Mouse (Mus musculus): ENCODE results near the gene BC004004. TPM values are rescaled to one million over a fixed set of nuclear protein-coding genes. Genes with fewer than 3 reads are reported as not detected.
A peak's percentile ranks its signal among the peaks of the same experiment; 100 is the strongest.

BC004004 gene
- polyA plus RNA-seq, 1 experiment from 2014 or later = 54.2 TPM

DNA sequence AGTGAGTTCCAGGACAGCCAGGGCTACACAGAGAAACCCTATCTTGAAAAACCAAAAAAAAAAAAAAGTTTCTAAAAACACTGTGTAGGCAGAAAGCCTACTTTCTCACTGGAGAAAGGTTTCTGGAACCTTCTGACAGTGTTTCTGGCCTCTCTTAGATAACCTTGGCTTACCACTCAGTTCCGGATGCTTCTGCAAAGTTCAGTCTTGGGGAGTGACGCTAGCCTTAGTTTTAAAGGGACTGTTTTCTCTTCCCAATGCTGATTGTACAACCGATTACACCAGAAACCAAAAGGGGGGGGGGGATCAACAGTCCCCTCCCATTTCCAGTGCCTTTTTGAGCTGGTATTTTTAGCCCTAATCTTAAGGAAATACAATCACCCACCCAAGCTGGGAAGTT lies 55.0 kb downstream of the BC004004 start:
- H3K9ac ChIP-seq = no peak overlapping the region
- H3K9me3 ChIP-seq (replicated peaks) = no peaks in the 10 kb centered on the region
- no peak overlapping the region for H3K4me2 ChIP-seq
- peaks cover 64% of the 10 kb centered on the region for H3K27me3 ChIP-seq
- no peak overlapping the region for H3K27ac ChIP-seq
- WGBS (ENCODE audit: insufficient replicate concordance) = 39% methylated on average over 3 of the region's 3 CpGs
- DNase-seq (no peak), ATAC-seq (ENCODE audit: low read depth) (no peak)
- H3K4me1 ChIP-seq (replicated peaks) = peaks cover 31% of the 10 kb centered on the region
- H3K4me3 ChIP-seq (replicated peaks) = no peak overlapping the region
- no peaks in the 10 kb centered on the region for H3K36me3 ChIP-seq

DNA sequence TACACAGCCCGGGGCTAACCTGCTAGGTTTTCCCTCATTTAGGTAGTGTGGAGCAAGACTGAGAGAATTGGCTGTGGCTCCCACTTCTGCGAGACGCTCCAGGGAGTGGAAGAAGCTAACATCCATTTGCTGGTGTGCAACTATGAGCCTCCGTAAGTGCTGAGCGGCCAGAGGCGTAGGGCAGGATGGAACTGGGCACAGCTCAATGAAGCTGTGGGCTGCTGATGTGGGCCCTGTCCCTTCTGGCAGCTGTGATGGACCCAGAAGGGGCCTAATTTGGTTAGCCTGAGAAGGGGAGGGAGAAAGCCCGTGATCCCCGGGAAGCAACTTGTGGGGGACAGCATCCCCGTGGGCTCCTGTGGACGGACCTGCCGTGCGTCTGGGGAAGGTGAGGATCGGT lies 57.2 kb downstream of the BC004004 start:
- no peak overlapping the region for H3K4me2 ChIP-seq

DNA sequence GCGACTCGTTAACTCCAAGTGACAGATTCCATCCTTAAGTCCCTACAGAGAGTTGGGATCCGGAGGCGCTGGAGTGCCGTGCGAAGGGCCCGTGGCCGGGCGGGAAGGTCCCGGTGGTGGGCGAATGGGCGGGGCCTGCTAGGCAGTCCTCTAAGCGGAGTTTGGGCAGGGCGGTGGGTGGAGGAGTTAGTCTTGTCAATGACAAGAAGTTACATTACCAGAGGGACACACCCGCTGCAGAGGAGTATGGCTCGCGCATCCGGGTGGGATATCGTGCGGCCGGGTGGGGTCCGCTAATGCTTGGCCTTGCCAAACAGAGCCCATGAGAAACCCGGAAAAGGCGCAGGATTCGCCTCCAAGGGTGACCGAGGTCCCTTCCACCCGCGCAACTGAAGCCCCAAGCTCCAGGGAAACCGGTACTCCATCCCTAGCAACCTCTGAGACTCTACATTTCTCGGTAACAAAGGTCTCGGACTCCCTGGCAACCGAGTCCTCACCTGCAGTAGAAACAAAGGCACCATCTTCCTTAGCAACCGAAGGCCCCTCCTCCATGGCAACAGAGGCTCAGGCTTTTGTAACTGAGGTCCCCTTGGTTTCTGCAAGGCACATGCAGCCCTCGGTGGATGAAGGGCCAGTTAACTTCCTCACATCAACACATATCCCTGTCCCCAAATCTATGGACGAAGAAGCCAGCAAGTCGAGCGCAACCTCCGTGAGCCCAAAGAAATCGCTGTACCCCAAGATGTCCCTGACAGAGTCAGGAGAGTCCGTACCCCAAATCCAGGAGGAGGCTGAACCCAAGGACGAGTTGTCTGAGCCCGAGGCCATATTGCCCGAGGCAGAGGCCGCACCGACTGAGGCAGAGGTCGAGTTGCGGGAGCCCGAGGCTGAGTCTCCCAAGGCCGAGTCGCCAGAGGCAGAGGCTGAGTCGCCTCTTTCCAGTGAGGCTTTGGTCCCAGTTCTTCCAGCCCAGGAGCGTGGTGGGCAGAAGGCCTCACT lies 58.2 kb downstream of the BC004004 start:
- WGBS (ENCODE audit: insufficient replicate concordance) = 32% methylated on average over 52 of the region's 52 CpGs
- H3K4me2 ChIP-seq = peak overlapping the region; percentile 30
- H3K36me3 ChIP-seq = peaks cover 13% of the 10 kb centered on the region
- ATAC-seq (ENCODE audit: low read depth) = no peak
- no peaks in the 10 kb centered on the region for H3K9me3 ChIP-seq (replicated peaks)
- H3K4me1 ChIP-seq (replicated peaks) = peaks cover 28% of the 10 kb centered on the region
- peaks cover 35% of the 10 kb centered on the region for H3K27me3 ChIP-seq
- DNase-seq = no peak
- no peak overlapping the region for H3K9ac ChIP-seq
- H3K4me3 ChIP-seq (replicated peaks) = no peak overlapping the region
- H3K27ac ChIP-seq = no peak overlapping the region

More for the DNA sequence above, 57.2 kb downstream of the BC004004 start:
- H3K4me1 ChIP-seq (replicated peaks) = peaks cover 18% of the 10 kb centered on the region
- no peak overlapping the region for H3K4me3 ChIP-seq (replicated peaks)
- no peak overlapping the region for H3K9ac ChIP-seq
- no peak overlapping the region for H3K27ac ChIP-seq
- no peaks in the 10 kb centered on the region for H3K9me3 ChIP-seq (replicated peaks)
- no peak for ATAC-seq (ENCODE audit: low read depth)
- DNase-seq = no peak
- H3K36me3 ChIP-seq = peaks cover 4% of the 10 kb centered on the region; the same call in 1 of the 2 replicates
- H3K27me3 ChIP-seq = peaks cover 45% of the 10 kb centered on the region
- 72% methylated on average over 13 of the region's 13 CpGs for WGBS (ENCODE audit: insufficient replicate concordance)

DNA sequence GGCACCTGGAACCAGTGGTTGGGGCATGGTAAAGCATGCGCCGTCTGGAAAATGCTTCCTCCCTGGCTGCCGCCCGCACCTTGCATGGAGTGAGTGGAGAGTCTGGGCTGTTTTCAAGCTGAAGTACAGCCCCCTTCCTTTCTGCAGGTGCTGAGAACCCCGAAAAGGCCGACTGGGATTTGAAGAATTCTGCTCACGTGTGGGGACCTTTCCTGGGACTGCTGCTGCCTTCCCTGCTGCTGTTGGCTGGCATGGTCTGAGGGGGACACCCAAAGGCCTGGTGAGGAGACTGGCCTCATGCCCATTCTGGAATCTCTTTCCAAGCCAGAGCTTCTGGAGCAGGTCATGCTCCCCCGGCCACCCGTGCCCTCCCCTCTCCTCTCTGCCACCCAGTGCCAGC lies 59.1 kb downstream of the BC004004 start:
- Histone ChIP-seq H3K27me3 (peaks cover 27% of the 10 kb centered on the region), H3K4me3 (replicated peaks) (no peak overlapping the region), H3K36me3 (peaks cover 22% of the 10 kb centered on the region), H3K4me1 (replicated peaks) (peaks cover 23% of the 10 kb centered on the region), H3K9ac (no peak overlapping the region), H3K9me3 (replicated peaks) (no peaks in the 10 kb centered on the region), H3K27ac (no peak overlapping the region), H3K4me2 (no peak overlapping the region)
- 83% methylated on average over 9 of the region's 9 CpGs for WGBS (ENCODE audit: insufficient replicate concordance)
- ATAC-seq (ENCODE audit: low read depth) (no peak), DNase-seq (no peak)

DNA sequence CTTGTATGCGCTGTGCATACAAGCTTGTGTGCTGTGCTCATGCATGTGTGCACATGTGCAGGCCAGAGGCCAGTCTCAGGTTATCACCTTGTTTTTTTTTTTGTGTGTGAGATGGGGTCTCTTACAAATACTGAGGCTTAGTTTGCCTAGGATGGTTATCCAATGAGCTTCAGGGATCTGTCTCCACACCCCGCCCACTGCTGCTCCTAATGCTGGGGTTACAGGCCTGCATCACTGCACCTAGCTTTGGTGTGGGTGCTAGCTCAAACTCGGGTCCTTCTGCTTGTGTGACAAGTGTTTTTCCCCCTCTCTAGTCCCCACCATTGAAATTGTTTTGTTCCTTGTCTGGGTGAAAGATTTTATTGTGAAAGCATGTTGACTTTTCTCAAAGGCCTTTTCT lies 61.6 kb downstream of the BC004004 start:
- Histone ChIP-seq H3K4me2 (no peak overlapping the region), H3K36me3 (peaks cover 41% of the 10 kb centered on the region), H3K4me1 (replicated peaks) (peaks cover 21% of the 10 kb centered on the region), H3K4me3 (replicated peaks) (no peak overlapping the region), H3K9me3 (replicated peaks) (no peaks in the 10 kb centered on the region), H3K9ac (no peak overlapping the region), H3K27ac (no peak overlapping the region), H3K27me3 (peaks cover 24% of the 10 kb centered on the region)
- WGBS (ENCODE audit: insufficient replicate concordance) = 76% methylated on average over 3 of the region's 3 CpGs
- DNase-seq (no peak), ATAC-seq (ENCODE audit: low read depth) (no peak)

DNA sequence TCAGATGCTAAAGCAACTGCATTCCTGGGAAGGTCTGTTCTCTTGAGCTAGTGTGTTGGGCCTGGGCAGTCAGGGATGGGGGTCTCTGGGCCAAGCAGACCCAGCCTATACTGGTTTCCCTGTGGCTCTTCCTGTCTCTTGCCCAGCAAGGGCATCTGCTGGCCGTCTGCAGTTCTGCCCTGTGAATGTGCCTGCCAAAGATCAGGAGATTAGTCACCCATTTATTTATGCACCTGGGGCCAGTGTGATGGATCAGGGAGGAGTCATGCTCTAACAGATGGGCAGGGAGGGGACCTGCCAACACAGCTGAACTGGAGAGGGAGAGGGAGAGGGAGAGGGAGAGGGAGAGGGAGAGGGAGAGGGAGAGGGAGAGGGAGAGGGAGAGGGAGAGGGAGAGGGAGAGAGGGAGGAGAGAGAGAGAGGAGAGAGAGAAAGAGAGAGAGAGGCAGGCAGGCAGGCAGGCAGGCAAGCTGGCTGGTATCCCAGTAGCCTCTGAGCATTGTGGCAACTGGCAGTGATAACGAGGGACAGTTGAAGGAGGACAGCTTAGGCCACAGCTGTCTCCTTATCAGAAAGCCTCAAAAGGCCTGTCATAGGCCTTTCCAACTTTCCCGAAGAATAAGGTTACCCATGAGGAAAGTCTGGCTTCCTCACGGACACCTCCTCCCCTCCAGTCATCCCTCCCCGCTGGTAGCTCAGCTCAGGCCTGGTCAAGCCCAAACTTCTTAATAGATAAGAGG lies 62.3 kb downstream of the BC004004 start:
- Histone ChIP-seq H3K36me3 (peaks cover 47% of the 10 kb centered on the region), H3K4me3 (replicated peaks) (no peak overlapping the region), H3K9ac (no peak overlapping the region), H3K27me3 (peaks cover 23% of the 10 kb centered on the region), H3K27ac (no peak overlapping the region), H3K9me3 (replicated peaks) (no peaks in the 10 kb centered on the region), H3K4me2 (no peak overlapping the region), H3K4me1 (replicated peaks) (peaks cover 21% of the 10 kb centered on the region)
- WGBS (ENCODE audit: insufficient replicate concordance) = 33% methylated on average over 5 of the region's 5 CpGs
- no peak for ATAC-seq (ENCODE audit: low read depth)
- no peak for DNase-seq

DNA sequence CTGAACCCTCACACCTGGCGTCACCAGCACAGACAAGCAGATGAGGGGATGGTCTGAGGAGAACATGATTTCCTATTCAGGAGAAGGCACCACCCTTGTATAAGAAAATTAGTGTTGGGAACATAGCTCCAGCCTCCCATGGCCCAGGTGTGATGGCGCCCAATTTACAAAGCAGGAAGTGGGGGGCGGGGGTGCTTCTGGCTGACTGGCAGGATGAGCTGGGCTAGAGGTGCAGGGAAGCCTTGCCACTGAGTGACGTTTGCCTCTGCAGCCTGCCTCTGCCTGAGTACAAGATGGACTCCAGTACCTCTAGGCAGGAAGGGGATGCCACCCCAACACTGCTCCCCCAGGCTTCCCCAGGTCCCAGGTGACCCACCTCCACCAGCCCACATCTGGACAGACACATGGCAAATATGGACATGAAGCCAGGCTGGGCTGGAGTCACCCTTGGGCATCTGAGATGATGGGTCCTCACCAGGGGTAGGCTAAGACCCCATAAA lies 63.6 kb downstream of the BC004004 start:
- Histone ChIP-seq H3K9ac (no peak overlapping the region), H3K36me3 (peaks cover 60% of the 10 kb centered on the region), H3K4me2 (no peak overlapping the region), H3K9me3 (replicated peaks) (no peaks in the 10 kb centered on the region), H3K27ac (no peak overlapping the region), H3K4me3 (replicated peaks) (no peak overlapping the region), H3K4me1 (replicated peaks) (peaks cover 14% of the 10 kb centered on the region), H3K27me3 (peaks cover 9% of the 10 kb centered on the region)
- DNase-seq (no peak), ATAC-seq (ENCODE audit: low read depth) (no peak)
- 69% methylated on average over 4 of the region's 4 CpGs for WGBS (ENCODE audit: insufficient replicate concordance)

DNA sequence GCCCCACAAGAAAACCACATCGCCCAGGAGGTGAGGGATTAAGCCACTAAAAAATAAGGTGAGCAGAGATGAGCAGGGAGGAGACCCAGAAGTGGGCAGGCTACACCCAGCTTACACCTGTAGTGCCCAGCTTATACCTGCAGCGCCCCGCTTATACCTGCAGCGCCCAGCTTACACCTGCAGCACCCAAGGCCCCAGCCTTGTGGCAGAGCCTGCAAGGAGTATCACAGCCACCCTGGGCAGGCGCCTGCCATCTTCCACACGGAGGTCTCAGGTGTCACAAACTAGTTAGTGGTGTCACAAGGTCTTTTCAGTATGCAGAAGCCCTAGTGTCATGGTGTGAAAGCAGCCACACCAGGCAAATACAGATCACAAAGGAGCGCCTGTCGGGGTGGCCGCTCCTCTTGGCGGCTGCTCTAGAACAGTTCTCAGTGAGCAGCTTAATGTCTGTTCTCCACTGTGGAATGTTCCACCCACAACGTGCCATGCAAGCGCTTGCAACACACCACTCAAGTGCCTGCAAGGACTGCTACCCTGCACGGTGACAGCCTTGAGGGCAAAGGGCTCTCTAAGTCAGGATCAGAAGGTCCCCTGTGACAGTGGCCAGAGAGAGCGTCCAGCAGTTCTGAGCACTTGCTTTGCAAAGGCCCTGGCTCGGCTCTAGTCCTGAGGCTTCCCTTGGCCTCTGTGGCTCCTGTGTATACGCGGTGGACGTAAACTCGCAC lies 67.8 kb downstream of the BC004004 start:
- Histone ChIP-seq H3K4me1 (replicated peaks) (peaks cover 17% of the 10 kb centered on the region), H3K9me3 (replicated peaks) (no peaks in the 10 kb centered on the region), H3K9ac (no peak overlapping the region), H3K27me3 (no peaks in the 10 kb centered on the region), H3K4me2 (no peak overlapping the region), H3K36me3 (peaks cover 87% of the 10 kb centered on the region), H3K27ac (no peak overlapping the region), H3K4me3 (replicated peaks) (no peak overlapping the region)
- ATAC-seq (ENCODE audit: low read depth) = no peak
- WGBS (ENCODE audit: insufficient replicate concordance) = 82% methylated on average over 19 of the region's 19 CpGs
- DNase-seq = no peak

DNA sequence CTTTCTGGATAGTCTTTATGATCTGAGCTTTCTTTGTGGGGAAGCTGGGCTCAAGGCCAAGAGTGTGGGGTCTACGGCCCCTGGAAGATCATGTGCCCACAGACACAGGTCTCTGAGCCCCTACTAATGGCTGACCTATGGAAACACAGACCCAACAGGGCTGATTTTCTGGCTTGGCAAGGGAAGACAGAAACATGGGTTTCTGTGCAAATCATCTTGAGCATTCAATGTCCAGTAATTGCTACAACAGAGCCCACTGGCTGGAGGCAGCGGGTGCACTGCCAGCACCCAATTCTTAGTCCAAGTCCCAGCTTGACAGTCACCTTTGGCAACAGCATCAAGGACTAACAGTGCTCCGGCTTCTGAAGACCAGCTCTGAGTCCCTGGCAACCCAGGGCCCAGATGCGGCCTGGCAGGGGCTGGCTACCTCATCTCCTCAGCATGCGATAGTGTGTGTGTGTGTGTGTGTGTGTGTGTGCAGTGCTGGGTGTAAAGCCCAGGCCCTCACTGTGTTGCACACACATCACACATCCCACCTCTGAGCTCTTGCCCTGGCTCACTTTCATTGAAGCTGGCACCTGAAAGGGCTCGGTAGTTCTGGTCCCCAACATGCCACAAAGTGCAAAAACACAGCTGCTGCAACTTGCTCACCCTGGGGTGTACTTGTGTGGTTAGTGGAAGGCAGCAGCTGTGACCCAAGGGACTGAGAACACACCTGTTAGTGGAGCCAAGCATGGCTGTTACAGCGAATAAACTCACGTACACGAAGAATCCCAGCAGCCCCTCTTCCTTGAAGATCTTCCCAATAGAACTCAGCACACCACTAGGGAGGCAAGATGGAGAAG lies 69.6 kb downstream of the BC004004 start:
- H3K27me3 ChIP-seq = no peaks in the 10 kb centered on the region
- no peak overlapping the region for H3K4me3 ChIP-seq (replicated peaks)
- peaks cover 75% of the 10 kb centered on the region for H3K36me3 ChIP-seq
- no peak overlapping the region for H3K27ac ChIP-seq
- no peak overlapping the region for H3K9ac ChIP-seq
- no peaks in the 10 kb centered on the region for H3K9me3 ChIP-seq (replicated peaks)
- DNase-seq = no peak
- 86% methylated on average over 9 of the region's 9 CpGs for WGBS (ENCODE audit: insufficient replicate concordance)
- H3K4me1 ChIP-seq (replicated peaks) = peaks cover 29% of the 10 kb centered on the region
- H3K4me2 ChIP-seq = no peak overlapping the region
- no peak for ATAC-seq (ENCODE audit: low read depth)

DNA sequence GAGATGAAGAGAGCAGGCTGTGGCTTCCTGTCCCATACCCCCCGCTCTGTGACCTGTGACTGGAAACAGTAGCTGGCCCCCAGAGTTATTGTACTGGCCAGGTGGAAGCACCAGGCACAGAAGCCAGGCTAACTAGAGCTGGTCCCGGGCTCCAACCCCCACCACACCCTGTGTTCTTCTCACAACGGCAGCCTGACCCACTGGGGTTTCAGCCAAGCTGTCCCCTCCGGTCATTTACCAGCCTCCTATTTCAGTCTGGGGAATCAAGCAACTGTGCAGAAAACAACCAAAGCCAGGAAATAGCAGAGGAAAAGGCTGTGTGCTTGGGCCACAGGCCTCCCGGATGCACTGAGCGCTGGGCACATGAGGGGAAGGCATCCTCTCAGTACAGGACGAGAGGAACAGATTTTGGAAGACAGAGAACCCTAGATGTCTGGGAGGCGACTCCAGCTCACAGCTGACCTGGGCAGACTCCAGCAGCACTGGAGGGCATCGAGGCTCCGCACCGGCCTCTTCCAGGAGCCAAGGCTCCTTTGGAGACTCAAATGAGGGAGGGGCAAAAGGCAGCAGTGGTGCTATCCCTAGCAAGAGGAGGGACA lies 70.7 kb downstream of the BC004004 start:
- Histone ChIP-seq H3K36me3 (peaks cover 74% of the 10 kb centered on the region), H3K4me1 (replicated peaks) (peaks cover 30% of the 10 kb centered on the region), H3K4me3 (replicated peaks) (no peak overlapping the region), H3K27ac (0 out of 2 replicates have a peak overlapping the region, but pooled peaks have one; percentile 4), H3K9ac (no peak overlapping the region), H3K4me2 (no peak overlapping the region), H3K27me3 (no peaks in the 10 kb centered on the region), H3K9me3 (replicated peaks) (no peaks in the 10 kb centered on the region)
- DNase-seq = no peak
- no peak for ATAC-seq (ENCODE audit: low read depth)
- WGBS (ENCODE audit: insufficient replicate concordance) = 77% methylated on average over 11 of the region's 11 CpGs
